Mouse (Mus musculus): Measurements from ENCODE around the gene Ccdc120. TPM values are rescaled to one million over a fixed set of nuclear protein-coding genes. Genes with fewer than 3 reads are reported as not detected.

Gene Ccdc120
- polyA plus RNA-seq (2015; fragmentation: Nextera tagmentation; extraction: Ambion mirVana) = 4.1 and 8.5 TPM in 2 replicates

GRCm38 (mm10) chrX:7750432-7751116 lies at the start of gene Ccdc120:
Ccdc120 (minus strand) TSS chrX:7750905.
- Histone ChIP-seq H3K9me3 (replicated peaks; ENCODE audit: control insufficient read depth, low read length) (no peaks in the 10 kb centered on the region), H3K9ac (ENCODE audit: low read length) (peak within 1 kb of the TSS; percentile 76), H3K4me3 (ENCODE audit: low read length) (peak within 1 kb of the TSS; percentile 71), H3K4me1 (ENCODE audit: control insufficient read depth, insufficient read depth, low read length) (no peaks in the 10 kb centered on the region), H3K4me2 (ENCODE audit: low read depth, low read length) (peak within 1 kb of the TSS; percentile 68), H3K36me3 (ENCODE audit: control insufficient read depth, insufficient read depth) (no peaks in the 10 kb centered on the region), H3K27ac (ENCODE audit: low read length) (no peak within 1 kb of the TSS), H3K27me3 (ENCODE audit: control insufficient read depth, insufficient read depth, low read length) (no peaks in the 10 kb centered on the region)
- peak; percentile 77 for ATAC-seq (replicated peaks; ENCODE audit: extremely low read depth, insufficient read depth, low FRiP score)
- WGBS = 10% methylated on average over 36 of the region's 56 CpGs

- H3K9me3 ChIP-seq (replicated peaks; ENCODE audit: control insufficient read depth, low read length) = no peaks in the 10 kb centered on the region
- H3K4me2 ChIP-seq (ENCODE audit: low read depth, low read length) = no peak overlapping the region
- no peak for ATAC-seq (replicated peaks; ENCODE audit: extremely low read depth, insufficient read depth, low FRiP score)
- no peak overlapping the region for H3K27ac ChIP-seq (ENCODE audit: low read length)
- no peak overlapping the region for H3K9ac ChIP-seq (ENCODE audit: low read length)
- H3K4me3 ChIP-seq (ENCODE audit: low read length) = no peak overlapping the region
- peaks cover 8% of the 10 kb centered on the region for H3K36me3 ChIP-seq (ENCODE audit: control insufficient read depth, insufficient read depth)
- H3K4me1 ChIP-seq (ENCODE audit: control insufficient read depth, insufficient read depth, low read length) = no peaks in the 10 kb centered on the region
- H3K27me3 ChIP-seq (ENCODE audit: control insufficient read depth, insufficient read depth, low read length) = no peaks in the 10 kb centered on the region
- WGBS = 84% methylated on average over 3 of the region's 3 CpGs
Measured at GRCm38 (mm10) chrX:7797327-7797726, 46.6 kb upstream of the Ccdc120 start.

GRCm38 (mm10) chrX:7795016-7795415 lies 44.3 kb upstream of the Ccdc120 start:
- Histone ChIP-seq H3K27me3 (ENCODE audit: control insufficient read depth, insufficient read depth, low read length) (no peaks in the 10 kb centered on the region), H3K9me3 (replicated peaks; ENCODE audit: control insufficient read depth, low read length) (no peaks in the 10 kb centered on the region), H3K36me3 (ENCODE audit: control insufficient read depth, insufficient read depth) (peaks cover 2% of the 10 kb centered on the region; the same call in 1 of the 2 replicates), H3K4me2 (ENCODE audit: low read depth, low read length) (no peak overlapping the region), H3K4me1 (ENCODE audit: control insufficient read depth, insufficient read depth, low read length) (peaks cover 6% of the 10 kb centered on the region), H3K4me3 (ENCODE audit: low read length) (no peak overlapping the region), H3K27ac (ENCODE audit: low read length) (no peak overlapping the region), H3K9ac (ENCODE audit: low read length) (no peak overlapping the region)
- no peak for ATAC-seq (replicated peaks; ENCODE audit: extremely low read depth, insufficient read depth, low FRiP score)
- 20% methylated on average over 7 of the region's 7 CpGs for WGBS

- no peak overlapping the region for H3K9ac ChIP-seq (ENCODE audit: low read length)
- WGBS = 47% methylated on average over 3 of the region's 3 CpGs
- no peak for ATAC-seq (replicated peaks; ENCODE audit: extremely low read depth, insufficient read depth, low FRiP score)
Measured at GRCm38 (mm10) chrX:7793361-7793760, 42.7 kb upstream of the Ccdc120 start.

GRCm38 (mm10) chrX:7790309-7790708 lies 39.6 kb upstream of the Ccdc120 start:
- 0 out of 2 replicates have a peak, but pooled peaks have one; percentile 14 for ATAC-seq (replicated peaks; ENCODE audit: extremely low read depth, insufficient read depth, low FRiP score)
- H3K27ac ChIP-seq (ENCODE audit: low read length) = no peak overlapping the region
- WGBS = 22% methylated on average over 5 of the region's 5 CpGs

More at GRCm38 (mm10) chrX:7793361-7793760, 42.7 kb upstream of the Ccdc120 start:
- Histone ChIP-seq H3K36me3 (ENCODE audit: control insufficient read depth, insufficient read depth) (no peaks in the 10 kb centered on the region), H3K4me2 (ENCODE audit: low read depth, low read length) (no peak overlapping the region), H3K27ac (ENCODE audit: low read length) (no peak overlapping the region), H3K4me1 (ENCODE audit: control insufficient read depth, insufficient read depth, low read length) (peaks cover 6% of the 10 kb centered on the region), H3K27me3 (ENCODE audit: control insufficient read depth, insufficient read depth, low read length) (no peaks in the 10 kb centered on the region), H3K9me3 (replicated peaks; ENCODE audit: control insufficient read depth, low read length) (no peaks in the 10 kb centered on the region), H3K4me3 (ENCODE audit: low read length) (no peak overlapping the region)

GRCm38 (mm10) chrX:7789542-7790136 lies 38.9 kb upstream of the Ccdc120 start, which contains the start of gene Gripap1:
Gripap1 (plus strand) TSS chrX:7789765.
- no peak within 1 kb of the TSS for H3K27ac ChIP-seq (ENCODE audit: low read length)
- peak within 1 kb of the TSS; percentile 73 for H3K9ac ChIP-seq (ENCODE audit: low read length)
- no peaks in the 10 kb centered on the region for H3K27me3 ChIP-seq (ENCODE audit: control insufficient read depth, insufficient read depth, low read length)
- H3K9me3 ChIP-seq (replicated peaks; ENCODE audit: control insufficient read depth, low read length) = no peaks in the 10 kb centered on the region
- peak within 1 kb of the TSS; percentile 73 for H3K4me2 ChIP-seq (ENCODE audit: low read depth, low read length)
- WGBS = 10% methylated on average over 24 of the region's 24 CpGs
- no peaks in the 10 kb centered on the region for H3K36me3 ChIP-seq (ENCODE audit: control insufficient read depth, insufficient read depth)
- ATAC-seq (replicated peaks; ENCODE audit: extremely low read depth, insufficient read depth, low FRiP score) = peak; percentile 82
- peak within 1 kb of the TSS; percentile 58 for H3K4me3 ChIP-seq (ENCODE audit: low read length)
- peaks cover 6% of the 10 kb centered on the region for H3K4me1 ChIP-seq (ENCODE audit: control insufficient read depth, insufficient read depth, low read length)

More at GRCm38 (mm10) chrX:7790309-7790708, 39.6 kb upstream of the Ccdc120 start:
- Histone ChIP-seq H3K9me3 (replicated peaks; ENCODE audit: control insufficient read depth, low read length) (no peaks in the 10 kb centered on the region), H3K36me3 (ENCODE audit: control insufficient read depth, insufficient read depth) (no peaks in the 10 kb centered on the region), H3K4me2 (ENCODE audit: low read depth, low read length) (peak overlapping the region; percentile 73), H3K27me3 (ENCODE audit: control insufficient read depth, insufficient read depth, low read length) (no peaks in the 10 kb centered on the region), H3K4me3 (ENCODE audit: low read length) (peak overlapping the region; percentile 58), H3K9ac (ENCODE audit: low read length) (peak overlapping the region; percentile 73), H3K4me1 (ENCODE audit: control insufficient read depth, insufficient read depth, low read length) (peaks cover 6% of the 10 kb centered on the region)

GRCm38 (mm10) chrX:7782603-7783092 lies 31.9 kb upstream of the Ccdc120 start:
- Histone ChIP-seq H3K9me3 (replicated peaks; ENCODE audit: control insufficient read depth, low read length) (no peaks in the 10 kb centered on the region), H3K4me2 (ENCODE audit: low read depth, low read length) (no peak overlapping the region), H3K27ac (ENCODE audit: low read length) (no peak overlapping the region), H3K4me3 (ENCODE audit: low read length) (no peak overlapping the region), H3K36me3 (ENCODE audit: control insufficient read depth, insufficient read depth) (no peaks in the 10 kb centered on the region), H3K27me3 (ENCODE audit: control insufficient read depth, insufficient read depth, low read length) (no peaks in the 10 kb centered on the region), H3K4me1 (ENCODE audit: control insufficient read depth, insufficient read depth, low read length) (no peaks in the 10 kb centered on the region), H3K9ac (ENCODE audit: low read length) (no peak overlapping the region)
- no peak for ATAC-seq (replicated peaks; ENCODE audit: extremely low read depth, insufficient read depth, low FRiP score)
- 70% methylated on average over 4 of the region's 4 CpGs for WGBS

GRCm38 (mm10) chrX:7779294-7779693 lies 28.6 kb upstream of the Ccdc120 start:
- Histone ChIP-seq H3K4me3 (ENCODE audit: low read length) (no peak overlapping the region), H3K9me3 (replicated peaks; ENCODE audit: control insufficient read depth, low read length) (no peaks in the 10 kb centered on the region), H3K9ac (ENCODE audit: low read length) (no peak overlapping the region), H3K36me3 (ENCODE audit: control insufficient read depth, insufficient read depth) (0 out of 2 replicates have a peak, but pooled peaks cover 1% of the 10 kb centered on the region), H3K27me3 (ENCODE audit: control insufficient read depth, insufficient read depth, low read length) (no peaks in the 10 kb centered on the region), H3K27ac (ENCODE audit: low read length) (no peak overlapping the region), H3K4me1 (ENCODE audit: control insufficient read depth, insufficient read depth, low read length) (no peaks in the 10 kb centered on the region), H3K4me2 (ENCODE audit: low read depth, low read length) (no peak overlapping the region)
- 16% methylated on average over 3 of the region's 3 CpGs for WGBS
- no peak for ATAC-seq (replicated peaks; ENCODE audit: extremely low read depth, insufficient read depth, low FRiP score)
